Mouse (Mus musculus) C2C12 (cell line): ENCODE results near the gene Myod1. TPM values are rescaled to one million over a fixed set of nuclear protein-coding genes. Genes with fewer than 3 reads are reported as not detected.

Experiments
- H3K27me3 ChIP-seq: one replicate; pipeline ENCODE4 v1.6.1; 2011; ENCODE audit not compliant: control insufficient read depth, insufficient read depth, insufficient read length
- H3K36me3 ChIP-seq: one replicate; pipeline ENCODE4 v1.6.1; 2011; ENCODE audit not compliant: control insufficient read depth, insufficient read depth
- H3K4me3 ChIP-seq: one replicate; pipeline ENCODE4 v1.5.1; 2011; ENCODE audit warnings: mild to moderate bottlenecking, control low read depth; ENCODE audit not compliant: poor library complexity, insufficient read depth, severe bottlenecking
- H3K79me2 ChIP-seq: one replicate; pipeline ENCODE4 v1.6.1; 2011; ENCODE audit not compliant: control insufficient read depth, insufficient read depth
- H3K79me3 ChIP-seq: one replicate; pipeline ENCODE4 v1.6.1; 2011; ENCODE audit warnings: low read depth, control low read depth
- H3ac ChIP-seq: one replicate; pipeline ENCODE3; 2011; ENCODE audit warnings: low read depth; ENCODE audit not compliant: control insufficient read depth, insufficient read length
- CEBPB ChIP-seq: IDR thresholded peaks from one replicate; pipeline ENCODE4 v1.6.1; 2011; ENCODE audit warnings: low read depth, mild to moderate bottlenecking, control low read depth, moderate library complexity
- CTCF ChIP-seq: IDR thresholded peaks from one replicate; pipeline ENCODE4 v1.5.1; 2011; ENCODE audit not compliant: control insufficient read depth, insufficient read depth, insufficient read length
- FOSL1 ChIP-seq: IDR thresholded peaks from one replicate; pipeline ENCODE4 v1.8.0; 2011; ENCODE audit warnings: mild to moderate bottlenecking, low read length; ENCODE audit not compliant: poor library complexity, insufficient read depth, severe bottlenecking
- MAX ChIP-seq: IDR thresholded peaks from one replicate; pipeline ENCODE4 v1.6.1; 2011; ENCODE audit warnings: mild to moderate bottlenecking, control low read depth
- MYOD1 ChIP-seq: IDR thresholded peaks from one replicate; pipeline ENCODE4 v1.6.1; 2011; ENCODE audit warnings: low read depth; ENCODE audit not compliant: control insufficient read depth, insufficient read length
- MYOG ChIP-seq: IDR thresholded peaks from one replicate; pipeline ENCODE4 v1.6.1; 2011; ENCODE audit not compliant: control insufficient read depth, insufficient read length; ENCODE audit errors: extremely low read depth
- USF1 ChIP-seq: IDR thresholded peaks from one replicate; pipeline ENCODE4 v1.6.1; 2011; ENCODE audit warnings: low read depth, mild to moderate bottlenecking, control low read depth, moderate library complexity
- long read RNA-seq, 2 experiments: library from polyadenylated mRNA; unstranded; transcript quantifications; one replicate each; pipeline ENCODE4 v2.0.0; 2019 to 2020
- polyA plus RNA-seq: library from polyadenylated mRNA; unstranded; fragments of >200 nt; fragmentation: generic; extraction: Trizol; gene quantifications from one replicate; pipeline ENCODE4 v1.2.1, GENCODE M21; 2012; ENCODE audit warnings: missing spikeins

Gene Myod1
- 278 TPM for polyA plus RNA-seq
- long read RNA-seq, experiment 1, transcript Myod1-201 (3 exons, 1,861 nt) = major isoform, 107 of 119 reads
- long read RNA-seq, experiment 1, partial matches to known transcripts = 10 of 119 reads
- long read RNA-seq, experiment 1, other reads (novel, unspliced or antisense) = 2 of 119 reads
- long read RNA-seq, experiment 2, transcript Myod1-201 (3 exons, 1,861 nt) = major isoform, 317 of 320 reads
- long read RNA-seq, experiment 2, partial matches to known transcripts = 0 of 320 reads
- long read RNA-seq, experiment 2, other reads (novel, unspliced or antisense) = 3 of 320 reads

DNA sequence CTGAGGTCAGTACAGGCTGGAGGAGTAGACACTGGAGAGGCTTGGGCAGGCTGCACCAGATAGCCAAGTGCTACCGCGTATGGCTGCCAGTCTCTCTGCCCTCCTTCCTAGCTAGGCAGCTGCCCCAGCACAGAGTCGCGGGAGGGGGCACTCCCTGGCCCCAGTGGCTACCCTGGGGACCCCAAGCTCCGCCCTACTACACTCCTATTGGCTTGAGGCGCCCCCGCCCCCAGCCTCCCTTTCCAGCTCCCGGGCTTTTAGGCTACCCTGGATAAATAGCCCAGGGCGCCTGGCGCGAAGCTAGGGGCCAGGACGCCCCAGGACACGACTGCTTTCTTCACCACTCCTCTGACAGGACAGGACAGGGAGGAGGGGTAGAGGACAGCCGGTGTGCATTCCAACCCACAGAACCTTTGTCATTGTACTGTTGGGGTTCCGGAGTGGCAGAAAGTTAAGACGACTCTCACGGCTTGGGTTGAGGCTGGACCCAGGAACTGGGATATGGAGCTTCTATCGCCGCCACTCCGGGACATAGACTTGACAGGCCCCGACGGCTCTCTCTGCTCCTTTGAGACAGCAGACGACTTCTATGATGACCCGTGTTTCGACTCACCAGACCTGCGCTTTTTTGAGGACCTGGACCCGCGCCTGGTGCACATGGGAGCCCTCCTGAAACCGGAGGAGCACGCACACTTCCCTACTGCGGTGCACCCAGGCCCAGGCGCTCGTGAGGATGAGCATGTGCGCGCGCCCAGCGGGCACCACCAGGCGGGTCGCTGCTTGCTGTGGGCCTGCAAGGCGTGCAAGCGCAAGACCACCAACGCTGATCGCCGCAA lies at the start of gene Myod1:
Gene Myod1, plus strand, starts transcription at position 303 of the 836 bp plus-strand sequence.
- no peaks in the 10 kb centered on the region for H3K27me3 ChIP-seq
- H3ac ChIP-seq = peak within 1 kb of the TSS; percentile 60
- TF ChIP-seq CEBPB = no peak
- TF ChIP-seq CTCF = no peak
- no peak for TF ChIP-seq MAX
- TF ChIP-seq MYOG = no peak
- no peak for TF ChIP-seq MYOD1
- no peak for TF ChIP-seq FOSL1
- peak within 1 kb of the TSS; percentile 30 for H3K4me3 ChIP-seq
- H3K36me3 ChIP-seq = no peaks in the 10 kb centered on the region
- H3K79me2 ChIP-seq = no peaks in the 10 kb centered on the region
- peaks cover 1% of the 10 kb centered on the region for H3K79me3 ChIP-seq

DNA sequence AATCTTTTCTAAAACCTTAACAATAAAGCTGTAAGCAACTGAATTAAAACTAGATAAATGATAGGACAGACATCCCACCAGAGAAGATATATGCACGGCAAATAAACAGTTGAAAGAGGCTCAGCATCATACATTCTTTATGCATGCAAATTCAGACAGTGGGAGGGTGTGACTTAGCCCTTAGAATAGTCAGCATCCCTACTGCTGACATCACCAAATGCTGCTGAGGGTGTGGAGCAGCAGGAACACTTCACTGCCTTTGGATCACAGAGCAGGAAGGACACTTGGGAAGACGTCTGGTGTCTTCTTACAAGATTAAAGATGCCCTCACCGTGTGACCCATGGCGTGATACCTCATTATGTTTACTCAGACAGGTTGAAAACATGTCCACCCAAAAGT lies 48.4 kb upstream of the Myod1 start:
- TF ChIP-seq FOSL1 (no peak), CTCF (no peak), USF1 (no peak), MYOD1 (no peak)
- no peaks in the 10 kb centered on the region for H3K79me3 ChIP-seq
- no peak overlapping the region for H3K4me3 ChIP-seq
- H3K79me2 ChIP-seq = no peaks in the 10 kb centered on the region
- H3K36me3 ChIP-seq = no peaks in the 10 kb centered on the region
- no peaks in the 10 kb centered on the region for H3K27me3 ChIP-seq
- H3ac ChIP-seq = no peak overlapping the region

DNA sequence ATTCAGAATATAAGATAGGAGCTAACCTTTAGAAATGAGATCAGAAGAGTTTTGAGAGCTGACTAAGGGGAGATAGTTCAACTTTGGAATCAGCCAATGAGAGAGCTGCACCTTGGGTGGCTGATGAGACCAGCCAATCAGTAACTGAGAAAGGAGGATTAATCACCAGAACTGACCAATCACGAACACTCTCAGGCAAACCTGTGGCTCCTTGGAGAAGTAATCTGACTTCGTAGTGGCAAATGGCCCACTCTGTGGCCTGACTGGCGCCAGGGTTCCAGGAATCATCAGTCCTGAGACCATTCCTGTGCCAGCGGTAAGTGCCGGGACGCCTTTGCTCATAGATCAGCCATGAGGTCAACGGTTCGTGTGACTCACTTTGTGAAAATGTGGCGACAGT lies 38.9 kb upstream of the Myod1 start:
- Histone ChIP-seq H3ac (no peak overlapping the region), H3K79me3 (no peaks in the 10 kb centered on the region), H3K36me3 (no peaks in the 10 kb centered on the region), H3K79me2 (no peaks in the 10 kb centered on the region), H3K4me3 (no peak overlapping the region), H3K27me3 (no peaks in the 10 kb centered on the region)
- TF ChIP-seq MYOG = no peak
- TF ChIP-seq FOSL1 = no peak
- TF ChIP-seq MYOD1 = peak; percentile 41

DNA sequence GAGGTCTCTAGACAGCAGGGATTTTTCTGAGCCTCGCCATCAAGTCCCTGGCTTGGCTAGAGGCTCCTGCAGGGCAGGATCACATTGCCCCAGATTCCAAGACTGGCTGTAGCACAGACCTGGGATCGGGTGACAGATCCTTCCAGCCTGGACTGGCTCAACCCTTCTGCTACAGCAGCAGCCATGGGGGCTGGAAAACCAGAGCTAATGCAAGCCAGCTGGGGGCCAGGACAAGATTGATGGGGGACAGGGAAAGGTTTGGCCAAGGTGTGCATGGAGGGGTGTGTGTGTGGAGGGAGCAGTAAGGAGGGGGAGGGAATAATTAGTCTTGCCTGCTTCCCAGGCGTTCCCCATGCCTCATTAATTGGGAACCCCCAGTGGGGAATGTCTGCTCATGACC lies 36.5 kb upstream of the Myod1 start:
- Histone ChIP-seq H3ac (no peak overlapping the region), H3K36me3 (no peaks in the 10 kb centered on the region), H3K79me2 (no peaks in the 10 kb centered on the region), H3K4me3 (no peak overlapping the region), H3K27me3 (no peaks in the 10 kb centered on the region), H3K79me3 (no peaks in the 10 kb centered on the region)
- no peak for TF ChIP-seq MYOG
- TF ChIP-seq USF1 = no peak
- TF ChIP-seq FOSL1 = no peak
- TF ChIP-seq MYOD1 = no peak
- TF ChIP-seq CEBPB = no peak
- no peak for TF ChIP-seq MAX
- TF ChIP-seq CTCF = no peak

DNA sequence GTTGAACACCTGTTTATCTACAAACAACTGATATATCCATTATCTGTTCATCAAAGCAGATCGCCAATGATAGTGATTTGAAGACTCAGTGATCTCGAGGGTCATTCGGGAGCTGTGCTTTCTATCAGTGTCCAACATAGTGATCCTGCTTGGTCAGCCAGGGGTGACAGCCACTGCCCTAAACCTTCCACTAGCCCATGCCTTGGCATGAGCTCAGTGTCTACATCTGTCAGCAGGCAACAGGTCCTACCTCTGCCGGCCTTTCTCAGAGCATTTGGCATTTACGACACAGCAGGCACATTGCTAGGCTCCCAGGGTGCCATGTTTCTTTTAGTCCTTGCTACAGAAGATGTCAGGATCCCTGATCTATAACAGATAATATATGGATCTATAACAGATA lies 36.0 kb upstream of the Myod1 start:
- H3K79me3 ChIP-seq = no peaks in the 10 kb centered on the region
- TF ChIP-seq FOSL1 (no peak), MYOG (no peak), CEBPB (no peak), MYOD1 (no peak), CTCF (no peak), USF1 (no peak), MAX (no peak)

More for the DNA sequence above, 36.0 kb upstream of the Myod1 start:
- no peaks in the 10 kb centered on the region for H3K27me3 ChIP-seq
- no peaks in the 10 kb centered on the region for H3K79me2 ChIP-seq
- no peak overlapping the region for H3ac ChIP-seq
- no peaks in the 10 kb centered on the region for H3K36me3 ChIP-seq
- H3K4me3 ChIP-seq = no peak overlapping the region
